Mouse (Mus musculus) E14TG2a.4 (cell line): ENCODE data around the gene Rsc1a1.

ENCODE experiments used
- H3K27me3 ChIP-seq: 2 replicates; pipeline ENCODE4 v1.6.1; 2014; ENCODE audit warnings: low read length, control low read depth; ENCODE audit not compliant: insufficient read depth
- H3K36me3 ChIP-seq: 2 replicates; pipeline ENCODE4 v1.6.1; 2014; ENCODE audit warnings: low read length, control low read depth; ENCODE audit not compliant: insufficient read depth
- H3K4me1 ChIP-seq: replicated peaks from 2 replicates; pipeline ENCODE4 v1.6.1; 2014; ENCODE audit warnings: low read depth, low read length, control low read depth
- H3K4me3 ChIP-seq: replicated peaks from 2 replicates; pipeline ENCODE4 v1.5.1; 2014; ENCODE audit warnings: mild to moderate bottlenecking, low read length
- H3K9me3 ChIP-seq: 2 replicates; pipeline ENCODE4 v1.6.1; 2014; ENCODE audit warnings: low read length, control low read depth
- CTCF ChIP-seq: conservative IDR thresholded peaks from 2 replicates; pipeline ENCODE4 v1.5.1; 2014; ENCODE audit warnings: low read length
- NANOG ChIP-seq: IDR thresholded peaks from 2 replicates; pipeline ENCODE4 v1.6.1; 2014; ENCODE audit warnings: borderline replicate concordance, low read length, mixed read lengths
- POU5F1 ChIP-seq: IDR thresholded peaks from 2 replicates; pipeline ENCODE4 v1.6.1; 2014; ENCODE audit warnings: low read length, borderline replicate concordance

Gene Rsc1a1

DNA sequence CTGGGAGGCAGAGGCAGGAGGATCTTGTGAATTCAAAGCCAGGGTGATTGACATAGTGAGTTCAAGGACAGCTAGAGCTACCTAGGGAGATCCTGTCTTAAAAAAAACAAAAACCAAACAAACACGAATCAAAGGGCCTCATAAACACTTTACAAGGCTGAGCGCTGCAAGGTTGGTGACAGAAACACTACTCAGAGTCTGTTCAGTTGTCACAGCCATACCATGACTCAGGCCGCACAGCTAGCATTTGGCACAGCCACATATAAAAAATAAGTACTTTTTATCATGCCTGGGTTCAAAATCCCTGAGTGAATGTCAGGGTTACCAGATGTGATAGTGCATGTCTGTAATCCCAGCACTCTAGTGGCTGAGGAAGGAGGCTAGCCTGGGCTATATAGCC lies 38.2 kb downstream of the Rsc1a1 start:
- H3K9me3 ChIP-seq, result no peaks in the 10 kb centered on the region
- no peaks in the 10 kb centered on the region for H3K36me3 ChIP-seq
- no peak overlapping the region for H3K4me3 ChIP-seq
- no peaks in the 10 kb centered on the region for H3K27me3 ChIP-seq
- TF ChIP-seq POU5F1, result no peak
- no peak for TF ChIP-seq NANOG
- peaks cover 20% of the 10 kb centered on the region for H3K4me1 ChIP-seq

DNA sequence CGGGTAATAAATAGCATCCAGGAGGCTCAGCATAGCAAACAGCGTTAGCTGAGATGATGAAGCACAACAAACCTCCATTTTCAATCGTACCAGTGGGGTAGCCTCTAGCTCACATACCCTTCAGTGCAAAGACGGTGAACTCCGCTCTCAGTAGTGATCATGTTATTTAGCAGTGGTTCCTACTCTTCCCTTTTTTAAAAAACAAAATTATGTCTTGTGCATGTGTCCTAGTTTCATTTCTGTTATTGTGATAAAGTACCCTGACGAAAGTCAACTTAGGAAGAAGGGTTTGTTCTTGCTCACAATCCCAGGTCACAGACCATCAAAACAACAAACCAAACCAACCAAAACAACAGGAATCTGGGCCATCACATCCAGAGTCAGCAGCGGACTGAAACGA lies 39.4 kb downstream of the Rsc1a1 start:
- Histone ChIP-seq H3K4me1 (peaks cover 21% of the 10 kb centered on the region), H3K27me3 (no peaks in the 10 kb centered on the region), H3K9me3 (no peaks in the 10 kb centered on the region), H3K36me3 (0 out of 2 replicates have a peak, but pooled peaks cover 3% of the 10 kb centered on the region), H3K4me3 (no peak overlapping the region)
- TF ChIP-seq CTCF (no peak), POU5F1 (no peak), NANOG (no peak)

DNA sequence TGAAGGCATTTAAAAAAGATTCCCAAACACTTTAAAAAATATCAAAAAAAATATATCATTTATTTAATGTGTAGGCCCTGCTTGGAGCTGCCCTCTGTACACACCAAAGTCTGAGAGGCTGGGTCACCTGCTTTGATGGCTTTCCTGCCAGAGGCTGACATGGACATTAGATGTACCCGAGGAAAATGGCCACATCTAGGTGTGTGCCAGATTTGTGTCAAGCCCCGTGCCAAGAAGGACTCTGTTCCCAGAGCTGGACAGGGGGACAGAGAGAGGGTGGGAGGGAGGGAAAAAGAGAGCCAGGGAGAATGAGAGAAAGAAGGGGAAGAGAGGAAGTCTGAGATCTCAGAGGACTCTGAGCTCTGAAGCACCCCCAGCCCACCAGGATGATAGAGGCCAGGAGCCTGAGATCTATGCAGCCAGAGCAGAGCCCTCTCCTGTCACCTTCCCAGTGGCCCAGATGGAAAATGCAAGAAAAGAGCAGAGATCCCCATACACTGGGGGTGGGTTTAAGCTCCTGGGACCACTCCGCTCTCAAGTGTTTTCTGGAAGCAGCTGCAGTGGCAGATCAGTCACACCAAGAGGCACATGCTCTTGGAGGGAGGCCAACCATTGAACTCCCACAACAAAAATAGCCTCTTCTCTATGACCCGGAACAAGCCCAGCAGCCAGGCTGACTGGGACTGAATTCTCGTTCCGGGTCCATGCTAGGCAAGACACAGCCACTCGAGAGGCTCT lies 42.1 kb downstream of the Rsc1a1 start:
- TF ChIP-seq CTCF (no peak), NANOG (no peak), POU5F1 (no peak)
- Histone ChIP-seq H3K4me3 (no peak overlapping the region), H3K4me1 (peaks cover 26% of the 10 kb centered on the region), H3K9me3 (peaks cover 6% of the 10 kb centered on the region; the same call in 1 of the 2 replicates), H3K27me3 (no peaks in the 10 kb centered on the region), H3K36me3 (peaks cover 16% of the 10 kb centered on the region; the same call in 1 of the 2 replicates)

GRCm38 (mm10) chr4:141641961-141642811 lies 43.2 kb downstream of the Rsc1a1 start:
- H3K27me3 ChIP-seq, result no peaks in the 10 kb centered on the region
- TF ChIP-seq NANOG (no peak), CTCF (no peak), POU5F1 (no peak)
- peaks cover 16% of the 10 kb centered on the region; the same call in 1 of the 2 replicates for H3K36me3 ChIP-seq
- H3K9me3 ChIP-seq, result peaks cover 6% of the 10 kb centered on the region; the same call in 1 of the 2 replicates
- H3K4me1 ChIP-seq, result peaks cover 26% of the 10 kb centered on the region
- peak overlapping the region; percentile 68 for H3K4me3 ChIP-seq

- Histone ChIP-seq H3K4me3 (0 out of 2 replicates have a peak overlapping the region, but pooled peaks have one; percentile 10), H3K4me1 (peaks cover 27% of the 10 kb centered on the region), H3K36me3 (peaks cover 16% of the 10 kb centered on the region; the same call in 1 of the 2 replicates), H3K9me3 (peaks cover 6% of the 10 kb centered on the region; the same call in 1 of the 2 replicates), H3K27me3 (no peaks in the 10 kb centered on the region)
- TF ChIP-seq NANOG (no peak), POU5F1 (no peak), CTCF (no peak)
Observed at GRCm38 (mm10) chr4:141641353-141641771, 44.0 kb downstream of the Rsc1a1 start.

DNA sequence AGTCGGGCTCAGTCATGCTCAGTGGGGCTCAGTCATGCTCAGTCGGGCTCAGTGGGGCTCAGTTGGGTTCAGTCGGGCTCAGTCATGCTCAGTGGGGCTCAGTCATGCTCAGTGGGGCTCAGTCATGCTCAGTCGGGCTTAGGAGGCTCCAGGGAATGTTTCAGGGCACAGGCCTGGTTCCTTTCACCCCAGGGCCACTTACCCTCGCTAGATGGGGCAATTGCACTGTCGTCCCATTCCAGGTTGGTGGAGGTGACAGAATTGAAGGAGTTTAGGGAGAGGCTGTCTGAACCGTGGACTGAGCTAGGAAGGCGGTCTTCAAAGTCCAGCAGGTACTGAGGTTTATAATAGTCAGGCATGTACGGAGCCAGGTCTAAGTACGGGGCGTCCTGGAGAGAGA lies 45.9 kb downstream of the Rsc1a1 start:
- Histone ChIP-seq H3K27me3 (no peaks in the 10 kb centered on the region), H3K4me1 (peaks cover 34% of the 10 kb centered on the region), H3K36me3 (peaks cover 16% of the 10 kb centered on the region; the same call in 1 of the 2 replicates), H3K4me3 (no peak overlapping the region), H3K9me3 (peaks cover 6% of the 10 kb centered on the region; the same call in 1 of the 2 replicates)
- TF ChIP-seq NANOG, result no peak
- 0 out of 2 replicates have a peak, but pooled peaks have one; percentile 5 for TF ChIP-seq CTCF
- no peak for TF ChIP-seq POU5F1

DNA sequence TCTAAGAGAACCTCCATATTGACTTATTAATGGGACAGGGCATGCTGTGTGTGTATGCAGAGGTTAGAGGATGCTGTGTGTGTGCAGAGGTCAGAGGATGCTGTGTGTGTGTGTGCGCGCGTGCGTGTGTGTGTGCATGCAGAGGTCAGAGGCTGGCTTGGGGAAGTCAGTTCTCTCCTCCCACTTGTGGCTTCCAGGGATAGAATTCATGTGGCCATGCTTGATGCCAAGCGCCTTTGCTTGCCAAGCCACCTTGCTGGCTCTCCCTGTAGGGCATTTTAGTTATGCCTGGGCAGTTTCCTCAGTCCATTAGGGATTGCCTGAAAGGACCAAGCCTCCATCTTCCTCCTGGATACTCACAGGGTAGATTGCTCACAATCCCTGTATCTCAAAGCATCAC lies 48.7 kb downstream of the Rsc1a1 start:
- Histone ChIP-seq H3K27me3 (no peaks in the 10 kb centered on the region), H3K4me1 (peaks cover 23% of the 10 kb centered on the region), H3K36me3 (peaks cover 30% of the 10 kb centered on the region), H3K4me3 (no peak overlapping the region), H3K9me3 (peaks cover 6% of the 10 kb centered on the region; the same call in 1 of the 2 replicates)
- TF ChIP-seq NANOG (no peak), CTCF (no peak), POU5F1 (no peak)

DNA sequence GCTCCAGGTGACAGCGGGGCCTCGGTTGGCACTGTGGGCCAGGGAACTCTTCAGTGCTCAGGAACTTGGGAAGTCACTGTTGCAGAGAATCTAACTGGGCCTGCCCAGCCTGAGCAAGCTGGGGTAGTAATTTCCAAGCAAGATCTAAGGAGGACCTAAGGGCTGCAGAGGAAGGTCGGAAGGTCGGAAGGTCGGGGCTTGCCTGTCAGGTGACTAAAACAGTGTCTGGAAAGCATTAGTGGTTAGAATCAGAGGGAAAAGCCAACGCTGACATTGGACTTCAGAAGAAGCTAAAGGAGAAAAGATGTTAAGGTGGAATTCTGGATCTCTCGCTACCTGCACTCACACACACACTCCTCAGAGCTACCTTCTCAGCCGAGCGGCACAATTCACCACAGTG lies 49.4 kb downstream of the Rsc1a1 start:
- H3K27me3 ChIP-seq, result no peaks in the 10 kb centered on the region
- H3K9me3 ChIP-seq, result peaks cover 6% of the 10 kb centered on the region; the same call in 1 of the 2 replicates
- H3K36me3 ChIP-seq, result peaks cover 30% of the 10 kb centered on the region
- TF ChIP-seq CTCF (no peak), NANOG (no peak), POU5F1 (no peak)
- H3K4me1 ChIP-seq, result peaks cover 23% of the 10 kb centered on the region
- no peak overlapping the region for H3K4me3 ChIP-seq
